Mouse (Mus musculus) neutrophil, adult 5-6 weeks (primary cell): ENCODE data around the gene Hmx3. TPM values are rescaled to one million over a fixed set of nuclear protein-coding genes. Genes with fewer than 3 reads are reported as not detected.

Experiments
- ATAC-seq: fragments of 151-379, 151-347 bp; 2 replicates; pipeline ENCODE4 v1.8.0; 2017; ENCODE audit warnings: mild to moderate bottlenecking, moderate TSS enrichment; ENCODE audit not compliant: insufficient number of reproducible peaks, poor library complexity, low FRiP score, severe bottlenecking; ENCODE audit errors: extremely low read depth
- total RNA-seq: library from RNA; stranded (forward); fragments of 200-1000 nt; gene quantifications from 2 replicates; pipeline ENCODE4 v1.2.3, GENCODE M21; 2017

Gene Hmx3
- total RNA-seq, result not detected in 2 replicates

DNA sequence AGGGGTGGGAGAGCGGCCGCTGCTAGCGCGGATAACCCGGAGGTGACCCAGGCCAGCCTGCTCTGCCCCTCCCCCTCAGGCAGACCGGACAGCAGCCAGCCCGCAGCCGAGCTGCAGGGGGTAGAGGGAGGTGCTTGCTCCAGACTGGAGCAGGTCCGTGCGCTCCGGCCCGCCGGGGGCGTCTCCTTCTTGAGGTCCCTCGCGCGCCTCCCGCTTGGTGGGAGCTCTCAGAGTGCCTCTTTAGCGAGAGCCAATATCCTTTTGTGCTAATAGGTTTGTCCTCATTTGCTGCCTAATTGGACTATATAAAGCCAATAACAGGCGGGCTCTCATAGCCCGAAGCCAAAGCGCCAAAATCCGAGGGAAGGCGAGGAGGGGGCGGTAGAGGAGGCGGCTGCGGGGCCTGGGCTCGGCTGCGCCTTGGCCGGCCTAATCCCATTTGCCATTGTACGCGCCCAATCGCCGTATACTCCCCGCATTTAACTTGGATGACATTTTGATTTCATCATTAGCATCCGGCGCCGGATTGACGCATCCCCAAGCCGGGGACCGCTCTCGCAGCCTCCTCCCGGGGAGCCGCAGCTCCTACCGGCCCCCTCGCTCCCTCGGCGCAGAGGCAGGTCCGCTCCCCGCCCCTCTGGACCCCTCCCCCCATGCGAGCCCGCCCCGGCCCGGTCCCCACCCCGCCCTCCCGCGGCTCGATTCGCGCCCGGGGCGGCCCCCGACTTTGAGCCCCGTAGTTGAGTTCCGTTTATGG, at the start of gene Hmx3:
TSS of gene Hmx3 (plus strand) at position 753 of the 757 bp plus-strand sequence.
- ATAC-seq, result no peak

DNA sequence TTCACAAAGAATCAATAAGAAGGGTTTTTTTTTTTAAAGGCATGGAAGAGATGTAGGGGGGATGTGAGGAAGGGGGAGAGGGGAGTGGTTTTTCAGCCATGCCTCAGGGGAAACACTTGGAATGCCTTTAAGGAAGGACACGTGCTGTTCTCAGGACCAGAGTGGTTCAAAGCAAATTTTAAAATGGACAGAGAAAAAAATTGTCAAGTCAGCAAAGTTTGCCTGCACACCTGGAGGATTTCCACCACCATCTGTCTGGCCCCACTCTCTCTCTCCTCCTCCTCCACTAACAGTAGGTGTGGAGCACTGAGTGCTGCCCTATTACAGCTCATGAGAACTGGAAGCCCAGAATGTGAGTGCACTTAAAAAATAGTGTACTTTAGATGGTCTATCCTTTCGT, 38.9 kb upstream of the Hmx3 start:
- no peak for ATAC-seq

GRCm38 (mm10) chr7:131539979-131540378, 2.7 kb upstream of the Hmx3 start:
- ATAC-seq, result 0 out of 2 replicates have a peak, but pooled peaks have one; percentile 32

DNA sequence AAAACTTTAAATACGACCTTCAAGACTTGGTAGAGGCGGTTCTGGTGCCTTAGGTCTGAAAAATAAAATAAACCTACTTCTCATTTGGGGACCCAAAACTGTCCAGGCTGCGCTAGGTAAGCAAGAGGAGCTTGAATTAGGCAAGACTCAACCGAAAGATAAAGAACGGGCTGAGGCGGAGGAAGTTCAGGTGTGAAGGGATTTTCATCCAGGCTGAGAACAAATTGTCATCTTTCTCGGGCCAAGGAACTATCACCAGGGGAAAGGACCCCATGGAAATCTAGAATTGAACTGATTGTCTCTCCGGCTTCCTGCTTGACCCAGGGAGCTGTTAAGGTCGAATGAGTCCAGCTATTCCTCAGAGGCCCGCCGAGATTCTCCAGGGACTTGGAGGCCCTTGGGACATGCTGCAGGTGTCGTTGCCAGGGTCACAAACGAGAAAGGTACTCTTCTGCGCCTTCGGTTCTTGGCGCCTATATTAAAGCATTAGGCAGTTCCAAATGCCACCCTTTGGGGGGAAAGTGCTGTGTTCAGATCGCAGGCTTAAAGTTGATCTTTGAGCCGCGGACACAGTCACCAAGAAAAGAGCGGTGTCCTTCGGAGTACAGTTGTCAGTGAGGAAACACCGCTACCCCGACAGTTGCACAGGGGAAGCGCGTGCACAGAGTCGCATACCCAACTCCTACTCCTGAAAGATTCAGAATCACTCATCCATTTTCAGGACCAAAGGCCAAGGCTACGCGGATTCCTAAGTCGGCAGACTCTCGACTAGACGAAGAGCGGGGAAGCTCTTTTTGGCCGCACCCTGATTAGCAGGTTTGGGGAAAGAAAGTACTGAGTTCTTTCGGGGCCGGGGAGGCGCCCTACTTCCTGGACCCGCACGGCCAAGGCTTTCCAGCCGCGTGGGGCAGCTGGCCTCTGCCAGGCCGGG, 1.2 kb upstream of the Hmx3 start:
- no peak for ATAC-seq

GRCm38 (mm10) chr7:131542872-131543622, 380 bp downstream of the Hmx3 start:
- ATAC-seq, result no peak

GRCm38 (mm10) chr7:131543623-131544481, 1.2 kb downstream of the Hmx3 start:
- ATAC-seq, result no peak

- ATAC-seq, result no peak
These were observed 2.2 kb downstream of the Hmx3 start for GRCm38 (mm10) chr7:131544871-131545270.

DNA sequence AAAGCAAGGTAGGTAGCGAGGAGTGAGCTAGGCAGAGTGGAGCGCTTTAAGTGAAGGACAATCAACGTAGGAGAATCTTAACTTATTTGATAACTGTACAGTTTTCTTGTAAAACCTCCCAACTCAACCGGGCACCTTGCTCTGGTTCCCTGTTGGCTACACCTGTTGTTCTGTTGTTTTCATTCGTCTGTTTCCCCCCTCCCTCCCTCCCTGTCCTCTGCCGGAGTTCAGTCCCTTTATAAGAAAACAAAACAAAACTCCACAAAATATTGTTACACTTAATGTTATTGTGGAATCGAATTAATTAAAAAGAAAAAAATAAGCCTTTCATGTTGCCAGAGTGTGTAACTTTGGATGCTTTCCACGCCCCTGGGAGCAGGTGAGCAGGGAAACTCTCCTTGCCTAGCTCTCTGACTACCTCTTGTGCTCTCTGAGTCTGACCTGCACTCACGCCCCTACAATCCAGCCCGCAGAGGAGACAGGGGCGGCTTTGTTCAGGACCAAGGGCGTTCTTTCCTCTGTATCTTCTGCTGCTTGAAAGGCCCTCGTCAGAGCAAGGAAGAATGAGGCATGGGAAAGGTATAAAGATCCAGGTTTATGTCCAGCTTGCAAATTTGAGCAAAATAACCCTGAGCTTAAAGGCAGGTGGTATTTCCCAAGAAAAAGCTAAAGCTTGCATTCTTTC, 3.2 kb downstream of the Hmx3 start:
- no peak for ATAC-seq

DNA sequence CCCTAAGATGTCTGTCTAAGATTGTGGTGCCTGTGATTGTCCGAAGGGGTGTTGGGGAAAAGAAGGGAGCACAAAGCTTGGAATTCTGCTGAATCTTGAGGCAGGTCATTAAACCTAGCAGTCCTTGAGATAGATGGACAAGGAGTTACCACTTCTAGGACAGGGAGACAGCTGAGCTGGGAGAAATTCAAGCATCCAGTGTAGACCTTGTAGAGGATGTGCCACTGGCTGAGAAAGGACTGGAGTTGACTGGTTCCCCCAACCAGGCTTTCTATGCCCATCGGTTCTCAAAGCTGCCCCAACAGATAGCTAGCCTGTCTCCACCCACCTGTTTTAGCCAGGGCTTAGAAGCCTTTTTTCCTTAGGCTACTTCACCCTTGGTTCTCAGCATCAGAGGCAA, 3.8 kb downstream of the Hmx3 start:
- no peak for ATAC-seq

GRCm38 (mm10) chr7:131547481-131547880, 4.8 kb downstream of the Hmx3 start:
- no peak for ATAC-seq

- ATAC-seq, result no peak
These were observed 5.8 kb downstream of the Hmx3 start, which contains the start of gene Hmx2 for GRCm38 (mm10) chr7:131548473-131548872. TSS of gene Hmx2 (plus strand) at chr7:131548773.

DNA sequence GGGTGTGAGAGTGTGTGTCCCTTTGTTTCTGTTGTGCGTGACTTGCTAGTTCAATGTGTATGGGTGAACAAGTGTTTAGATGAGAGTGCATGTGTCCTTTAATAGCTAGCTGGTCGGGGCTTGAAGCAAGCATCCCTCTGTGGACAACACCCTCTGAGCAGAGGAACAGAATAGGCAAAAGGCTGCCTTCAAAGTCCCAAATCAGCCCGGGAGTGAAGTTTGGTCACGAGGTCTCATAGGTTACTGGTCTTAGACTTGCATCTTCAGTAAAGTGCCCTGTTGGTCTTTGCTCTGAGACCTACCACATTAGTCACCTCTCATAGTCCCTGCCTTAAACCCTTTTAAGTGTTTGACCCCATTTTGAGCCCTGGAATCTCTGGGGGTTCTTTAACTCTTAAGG, 8.8 kb downstream of the Hmx3 start:
- ATAC-seq, result no peak

GRCm38 (mm10) chr7:131551931-131552741, 9.5 kb downstream of the Hmx3 start:
- ATAC-seq, result no peak

DNA sequence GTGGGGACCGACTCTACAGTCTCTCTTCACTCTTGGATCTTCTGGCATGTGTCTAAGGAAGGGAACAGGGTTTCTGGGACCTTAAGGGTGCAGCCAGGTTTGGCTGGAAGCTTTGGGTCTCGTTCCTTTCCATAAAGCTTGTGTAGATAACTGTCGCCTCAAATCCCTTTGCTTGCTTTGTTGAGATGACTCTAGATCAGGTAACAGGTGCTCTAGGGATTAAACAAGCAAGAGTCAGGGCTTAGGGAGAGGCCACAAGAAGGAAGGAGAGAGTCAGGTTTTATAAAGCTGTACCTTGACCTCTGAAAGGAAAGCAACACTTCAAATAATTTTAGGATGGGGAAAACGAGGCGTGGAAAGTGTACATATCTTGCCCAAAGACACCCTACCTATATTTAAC, 10.1 kb downstream of the Hmx3 start:
- ATAC-seq, result no peak

DNA sequence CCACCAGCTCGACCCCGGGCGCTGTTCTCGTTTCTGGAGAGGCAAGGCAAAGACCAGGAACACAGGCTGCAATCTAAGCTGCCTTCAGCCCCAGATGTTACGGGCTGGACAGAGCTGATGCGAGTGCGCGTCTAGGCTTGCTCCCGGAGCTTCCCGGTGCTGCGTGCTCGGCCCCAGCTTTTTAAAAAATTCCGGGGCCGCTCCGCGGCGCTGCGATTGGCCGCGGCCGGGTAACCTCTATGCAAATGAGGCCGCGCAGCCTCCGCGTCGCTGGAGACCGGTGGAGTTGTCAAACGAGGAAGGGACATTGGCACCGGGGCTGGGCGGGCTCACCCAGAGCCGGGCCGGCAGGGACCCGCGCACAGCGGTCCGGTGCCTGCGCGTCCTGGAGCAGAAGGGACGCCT, 11.1 kb downstream of the Hmx3 start:
- ATAC-seq, result peak; percentile 56; the same call in 1 of the 2 replicates

DNA sequence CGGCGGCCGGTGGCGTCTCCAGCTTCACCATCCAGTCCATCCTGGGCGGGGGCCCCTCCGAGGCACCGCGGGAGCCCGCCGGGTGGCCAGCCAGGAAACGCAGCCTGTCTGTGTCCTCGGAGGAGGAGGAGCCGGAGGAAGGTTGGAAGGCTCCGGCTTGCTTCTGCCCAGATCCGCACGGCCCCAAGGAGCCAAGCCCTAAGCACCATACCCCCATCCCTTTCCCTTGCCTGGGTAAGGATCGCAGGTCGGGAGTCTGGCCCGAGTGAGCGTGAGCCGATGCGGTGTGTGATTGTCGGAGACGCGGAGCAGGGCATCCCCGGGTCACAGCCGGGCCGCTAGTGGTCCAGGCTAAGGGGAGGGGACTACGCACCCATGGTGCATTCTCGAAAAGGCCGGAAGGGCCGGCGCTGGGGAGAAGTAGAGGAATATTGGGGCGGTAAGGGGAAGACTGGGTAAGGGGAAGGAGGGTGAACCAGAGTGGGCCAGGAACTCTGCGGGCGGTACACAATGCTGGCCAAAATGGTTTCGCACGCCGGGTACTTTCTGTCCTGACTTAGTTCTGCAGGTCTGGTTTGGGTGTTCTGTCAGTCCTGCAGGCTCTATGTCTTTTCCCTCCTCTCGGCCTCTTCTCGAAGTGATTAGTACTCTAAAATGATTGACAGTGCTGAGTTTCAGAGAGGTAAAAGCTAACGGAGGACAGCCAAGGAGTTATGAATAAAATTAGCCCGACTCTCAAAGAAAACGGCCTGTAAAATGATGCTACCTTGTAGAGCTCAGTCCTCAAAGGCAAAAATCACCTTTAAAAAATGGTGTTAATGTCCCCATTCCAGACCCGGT, 11.9 kb downstream of the Hmx3 start:
- ATAC-seq, result no peak
